Mouse (Mus musculus) central nervous system, embryonic 11.5 days (tissue): Measurements from ENCODE around the gene Sergef. TPM values are rescaled to one million over a fixed set of nuclear protein-coding genes. Genes with fewer than 3 reads are reported as not detected.

Experiments used
- polyA plus RNA-seq: library from polyadenylated mRNA; depleted of rRNA; stranded (reverse); fragments of >200 nt; gene quantifications from 2 replicates; pipeline ENCODE4 v1.2.3, GENCODE M21; 2012; rRNA removed

Sergef gene
- polyA plus RNA-seq: 14.5 and 17.1 TPM in 2 replicates

GRCm38 (mm10) chr7:46639692-46640031, at the start of gene Sergef:
Gene Sergef (minus strand): TSS chr7:46639807.

GRCm38 (mm10) chr7:46672160-46672672, 32.6 kb upstream of the Sergef start, which contains the start of gene Tph1:
Gene Tph1 (minus strand): TSS chr7:46672537.

GRCm38 (mm10) chr7:46396231-46396927, 243.2 kb downstream of the Sergef start, which contains the start of gene Kcnc1:
Gene Kcnc1 (plus strand): TSS chr7:46396497.

Other genes with a start within 250 kb of the Sergef start
- 2.3 and 3.1 TPM in 2 replicates for gene Kcnc1, start 243.3 kb downstream of the Sergef start, polyA plus RNA-seq
- 0.25 and 0.34 TPM in 2 replicates for gene Tph1, start 32.7 kb upstream of the Sergef start, polyA plus RNA-seq
- 24.6 and 25.0 TPM in 2 replicates for gene Saal1, start 70.9 kb upstream of the Sergef start, polyA plus RNA-seq
- 0.28 and 0.31 TPM in 2 replicates for gene Saa3, start 75.9 kb upstream of the Sergef start, polyA plus RNA-seq
- gene Saa4, start 92.8 kb upstream of the Sergef start, polyA plus RNA-seq: 0.26 and 0.42 TPM in 2 replicates
- 0.28 and 1.0 TPM in 2 replicates for gene Saa1, start 103.2 kb upstream of the Sergef start, polyA plus RNA-seq
- 0.58 TPM in 1 of 2 replicates, not detected in the other for gene Saa2, start 112.0 kb upstream of the Sergef start, polyA plus RNA-seq
- gene Hps5, start 156.3 kb upstream of the Sergef start, polyA plus RNA-seq: 28.9 and 42.9 TPM in 2 replicates
- 32.4 and 40.5 TPM in 2 replicates for gene Gtf2h1, start 156.3 kb upstream of the Sergef start, polyA plus RNA-seq
- gene Ldha, start 201.7 kb upstream of the Sergef start, polyA plus RNA-seq: 626 and 776 TPM in 2 replicates
- 0.05 and 0.07 TPM in 2 replicates for gene Ldhc, start 221.4 kb upstream of the Sergef start, polyA plus RNA-seq